Mouse (Mus musculus) forebrain, embryonic 10.5 days (tissue): ENCODE data around the gene Ick. TPM values are rescaled to one million over a fixed set of nuclear protein-coding genes. Genes with fewer than 3 reads are reported as not detected.

Source experiments
- DNase-seq: peaks from one replicate; pipeline ENCODE4 v3.0.0-alpha.2; 2017; ENCODE audit warnings: low spot score; ENCODE audit errors: extremely low spot score
- H3K27ac ChIP-seq: fragments of 300-500 bp; sonication (generic); 2 replicates; pipeline ENCODE4 v1.5.1; 2016; ENCODE audit warnings: mild to moderate bottlenecking
- H3K27me3 ChIP-seq: fragments of 300-500 bp; sonication (generic); 2 replicates; pipeline ENCODE4 v1.6.1; 2016; ENCODE audit warnings: mild to moderate bottlenecking; ENCODE audit not compliant: poor library complexity, severe bottlenecking
- H3K36me3 ChIP-seq: fragments of 300-500 bp; sonication (generic); replicated peaks from 2 replicates; pipeline ENCODE4 v1.6.1; 2016; ENCODE audit warnings: mild to moderate bottlenecking, moderate library complexity
- H3K4me1 ChIP-seq: fragments of 300-500 bp; sonication (generic); 2 replicates; pipeline ENCODE4 v1.6.1; 2016
- H3K4me3 ChIP-seq: fragments of 300-500 bp; sonication (generic); 2 replicates; pipeline ENCODE4 v1.5.1; 2016; ENCODE audit warnings: mild to moderate bottlenecking, moderate library complexity
- H3K9me3 ChIP-seq: fragments of 300-500 bp; sonication (generic); 2 replicates; pipeline ENCODE4 v1.6.1; 2016; ENCODE audit warnings: mild to moderate bottlenecking, moderate library complexity
- WGBS: fragments of 180-500 bp; shearing (Covaris S2); methylation state at CpG from one replicate; pipeline ENCODE4 v1.1.7; 2016; 5-methylcytosine and 5-hydroxymethylcytosine counted together
- polyA plus RNA-seq: library from polyadenylated mRNA; unstranded; fragments of >200 nt; fragmentation: Nextera tagmentation; extraction: Ambion mirVana; gene quantifications from 2 replicates; pipeline ENCODE4 v1.2.1, GENCODE M21; 2016

The Ick gene
- polyA plus RNA-seq, 1 experiment from 2014 or later = 36.0 TPM

DNA sequence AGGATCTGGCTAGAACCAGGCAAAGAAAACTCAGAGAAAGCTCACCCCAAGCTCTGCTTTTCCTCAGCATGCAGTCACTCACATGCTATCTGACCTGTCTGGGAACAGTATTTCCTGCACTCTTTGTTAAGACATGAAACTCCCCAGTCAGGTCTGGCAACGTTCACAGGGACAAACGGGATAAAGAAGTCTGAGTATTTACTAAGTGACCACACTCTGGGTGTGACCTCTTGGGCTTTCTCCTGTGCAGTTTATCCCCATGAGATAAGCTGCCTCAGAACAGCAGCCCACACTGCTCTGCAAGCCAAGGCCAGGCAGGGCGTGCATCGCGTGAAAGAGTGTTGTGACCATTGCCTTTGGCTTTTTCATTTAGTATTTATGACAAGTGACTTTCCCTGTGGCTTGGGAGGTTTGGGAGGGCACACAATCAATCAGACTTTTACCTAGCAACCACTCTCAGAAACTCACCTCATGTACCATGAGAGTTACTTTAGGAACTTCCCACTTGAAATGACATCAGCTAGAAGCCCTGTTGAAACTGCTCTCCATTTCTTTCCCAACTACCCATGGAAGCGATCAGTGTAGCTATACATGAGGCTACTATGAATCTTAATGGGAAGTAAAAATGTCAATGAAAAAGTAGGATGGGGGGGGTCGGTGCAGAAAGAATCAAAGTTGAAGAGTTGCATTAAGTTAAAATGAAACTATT, 103.5 kb downstream of the Ick start:
- H3K4me1 ChIP-seq = no peaks in the 10 kb centered on the region
- H3K27ac ChIP-seq = no peak overlapping the region
- no peaks in the 10 kb centered on the region for H3K9me3 ChIP-seq
- H3K36me3 ChIP-seq = peaks cover 38% of the 10 kb centered on the region
- DNase-seq = no peak
- H3K27me3 ChIP-seq = no peaks in the 10 kb centered on the region
- H3K4me3 ChIP-seq = no peak overlapping the region
- 85% methylated on average over 7 of the region's 7 CpGs for WGBS

DNA sequence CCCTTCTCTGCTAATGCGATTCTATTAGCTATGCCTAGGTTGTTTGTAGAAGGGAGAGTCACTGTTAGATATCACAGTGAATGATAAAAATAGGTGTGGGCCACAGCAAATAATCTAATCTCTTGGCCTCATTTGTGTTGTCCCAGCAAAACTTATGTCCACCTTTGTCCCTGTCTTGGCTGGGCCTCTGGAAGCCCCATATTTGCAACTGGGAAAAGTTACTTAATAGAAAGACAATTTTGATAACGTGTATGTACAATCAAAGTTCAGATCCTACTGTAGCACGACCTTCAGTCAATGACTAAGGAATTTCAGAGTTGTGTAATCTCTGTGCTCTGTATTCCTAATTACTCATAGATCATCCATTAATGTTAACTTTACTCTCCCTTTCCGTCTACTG, 108.1 kb downstream of the Ick start:
- no peaks in the 10 kb centered on the region for H3K27me3 ChIP-seq
- H3K27ac ChIP-seq = no peak overlapping the region
- H3K4me1 ChIP-seq = no peaks in the 10 kb centered on the region
- H3K9me3 ChIP-seq = no peaks in the 10 kb centered on the region
- DNase-seq = no peak
- no peak overlapping the region for H3K4me3 ChIP-seq
- no peaks in the 10 kb centered on the region for H3K36me3 ChIP-seq
- 90% methylated on average over 4 of the region's 4 CpGs for WGBS

Other genes with a start within 250 kb of the Ick start
- gene Elovl5, start 191.8 kb upstream of the Ick start, polyA plus RNA-seq = 102 and 106 TPM in 2 replicates
- gene Gcm1, start 57.3 kb upstream of the Ick start, polyA plus RNA-seq = 0.10 TPM in 1 of 2 replicates, not detected in the other
- gene Fbxo9, start 127 bp upstream of the Ick start, polyA plus RNA-seq = 21.0 and 22.9 TPM in 2 replicates
- 103 and 112 TPM in 2 replicates for gene Gsta4, start 73.6 kb downstream of the Ick start, polyA plus RNA-seq
- gene Gsta1, start 121.5 kb downstream of the Ick start, polyA plus RNA-seq = not detected in 2 replicates
- not detected in 2 replicates for gene Gm3776, start 147.9 kb downstream of the Ick start, polyA plus RNA-seq
- gene Gm10639, start 180.7 kb downstream of the Ick start, polyA plus RNA-seq = not detected in 2 replicates
- not detected in 2 replicates for gene Omt2a, start 205.6 kb downstream of the Ick start, polyA plus RNA-seq
- gene Omt2b, start 218.4 kb downstream of the Ick start, polyA plus RNA-seq = not detected in 2 replicates
- not detected in 2 replicates for gene Gsta2, start 246.6 kb downstream of the Ick start, polyA plus RNA-seq